Mouse (Mus musculus): Measurements from ENCODE around the gene Gm42421. TPM values are rescaled to one million over a fixed set of nuclear protein-coding genes. Genes with fewer than 3 reads are reported as not detected.

Gm42421 gene
- 0.79 and 2.3 TPM in 2 replicates for polyA plus RNA-seq (2014; fragmentation: Nextera tagmentation; extraction: Ambion mirVana)

- Histone ChIP-seq H3K36me3 (ENCODE audit: control insufficient read depth, insufficient read depth, low read length) (peaks cover 9% of the 10 kb centered on the region; the same call in 1 of the 2 replicates), H3K4me1 (replicated peaks; ENCODE audit: control insufficient read depth, insufficient read depth, low read length) (no peaks in the 10 kb centered on the region), H3K27me3 (ENCODE audit: control insufficient read depth, insufficient read depth, low read length) (no peaks in the 10 kb centered on the region), H3K9ac (ENCODE audit: low read depth, low read length) (no peak within 1 kb of the TSS), H3K9me3 (ENCODE audit: control insufficient read depth, low read length) (no peaks in the 10 kb centered on the region), H3K4me3 (ENCODE audit: low read depth, low read length) (no peak within 1 kb of the TSS), H3K4me2 (replicated peaks; ENCODE audit: low read depth, low read length) (no peak within 1 kb of the TSS), H3K27ac (ENCODE audit: low read depth, low read length) (no peak within 1 kb of the TSS)
- ATAC-seq (ENCODE audit: low FRiP score) (no peak), DNase-seq (ENCODE audit: low spot score) (no peak)
- whole genome bisulfite sequencing, result 95% methylated on average over 8 of the region's 8 CpGs
Observed at GRCm38 (mm10) chr5:143927875-143928274, at the start of gene Gm42421. Gm42421 (plus strand) TSS chr5:143928175.

GRCm38 (mm10) chr5:143885274-143885673 lies 42.7 kb upstream of the Gm42421 start:
- Histone ChIP-seq H3K27me3 (ENCODE audit: control insufficient read depth, insufficient read depth, low read length) (no peaks in the 10 kb centered on the region), H3K4me1 (replicated peaks; ENCODE audit: control insufficient read depth, insufficient read depth, low read length) (no peaks in the 10 kb centered on the region), H3K9ac (ENCODE audit: low read depth, low read length) (no peak overlapping the region), H3K4me2 (replicated peaks; ENCODE audit: low read depth, low read length) (no peak overlapping the region), H3K4me3 (ENCODE audit: low read depth, low read length) (no peak overlapping the region), H3K36me3 (ENCODE audit: control insufficient read depth, insufficient read depth, low read length) (peaks cover 19% of the 10 kb centered on the region), H3K27ac (ENCODE audit: low read depth, low read length) (no peak overlapping the region), H3K9me3 (ENCODE audit: control insufficient read depth, low read length) (no peaks in the 10 kb centered on the region)
- ATAC-seq (ENCODE audit: low FRiP score), result no peak
- DNase-seq (ENCODE audit: low spot score), result no peak
- WGBS, result 97% methylated on average over 3 of the region's 3 CpGs

DNA sequence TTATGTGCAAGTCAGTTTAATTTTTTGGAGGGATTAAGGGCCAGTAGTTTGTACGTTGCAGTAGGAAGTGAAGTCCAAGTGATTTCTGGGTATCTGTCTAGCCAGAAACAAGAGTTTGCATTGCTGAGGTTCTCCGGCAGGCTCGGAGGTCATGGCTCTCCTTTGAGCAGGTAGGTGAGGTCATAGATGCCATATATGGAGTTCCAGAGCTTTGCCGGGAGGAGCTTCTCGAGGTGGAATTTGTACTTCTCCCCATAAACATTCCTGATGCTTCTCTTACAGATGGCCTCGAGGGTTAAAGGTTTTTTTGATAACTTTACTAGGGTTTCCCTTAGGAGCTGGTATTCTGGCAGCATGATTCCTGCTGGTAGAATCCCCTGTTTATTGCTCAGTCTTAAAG lies 37.2 kb upstream of the Gm42421 start:
- peaks cover 7% of the 10 kb centered on the region for H3K36me3 ChIP-seq (ENCODE audit: control insufficient read depth, insufficient read depth, low read length)
- WGBS, result 91% methylated on average over 6 of the region's 6 CpGs
- no peak for DNase-seq (ENCODE audit: low spot score)
- no peaks in the 10 kb centered on the region for H3K27me3 ChIP-seq (ENCODE audit: control insufficient read depth, insufficient read depth, low read length)
- no peaks in the 10 kb centered on the region for H3K4me1 ChIP-seq (replicated peaks; ENCODE audit: control insufficient read depth, insufficient read depth, low read length)
- H3K9ac ChIP-seq (ENCODE audit: low read depth, low read length), result no peak overlapping the region
- H3K4me2 ChIP-seq (replicated peaks; ENCODE audit: low read depth, low read length), result no peak overlapping the region
- no peaks in the 10 kb centered on the region for H3K9me3 ChIP-seq (ENCODE audit: control insufficient read depth, low read length)
- no peak for ATAC-seq (ENCODE audit: low FRiP score)
- H3K4me3 ChIP-seq (ENCODE audit: low read depth, low read length), result no peak overlapping the region
- no peak overlapping the region for H3K27ac ChIP-seq (ENCODE audit: low read depth, low read length)

DNA sequence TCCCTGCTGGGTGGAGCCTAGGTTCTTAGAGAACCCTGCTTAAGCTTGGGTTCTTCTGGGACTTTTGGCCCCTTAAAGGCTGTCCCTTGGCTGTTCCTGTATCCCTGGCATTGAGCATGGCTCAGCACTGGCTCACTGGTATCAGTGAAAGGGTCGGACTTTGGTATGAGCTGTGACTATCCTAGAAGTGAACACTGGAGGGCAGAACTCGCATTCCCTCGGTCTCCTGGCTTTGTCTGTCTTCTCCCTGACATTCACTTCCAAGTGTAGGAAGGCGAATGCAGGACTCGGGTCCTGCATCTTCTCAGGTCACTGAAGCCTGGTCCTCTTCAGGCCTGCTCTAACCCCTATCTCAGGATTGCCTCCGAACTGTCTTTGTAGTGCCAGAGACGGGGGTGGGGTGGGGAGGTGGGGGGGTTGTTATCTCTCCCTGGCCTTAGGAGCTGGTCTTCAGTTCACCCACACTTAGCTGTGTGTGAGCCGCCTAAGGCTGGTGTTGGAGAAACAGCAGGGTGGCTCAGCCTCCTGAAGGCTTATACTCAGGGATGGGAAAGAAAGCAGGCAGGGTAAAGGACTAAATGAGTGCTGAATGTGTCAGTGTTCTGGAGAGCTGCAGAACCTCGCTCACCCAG lies 35.6 kb upstream of the Gm42421 start:
- H3K27ac ChIP-seq (ENCODE audit: low read depth, low read length), result no peak overlapping the region
- H3K4me1 ChIP-seq (replicated peaks; ENCODE audit: control insufficient read depth, insufficient read depth, low read length), result no peaks in the 10 kb centered on the region
- 79% methylated on average over 9 of the region's 9 CpGs for WGBS
- no peaks in the 10 kb centered on the region for H3K9me3 ChIP-seq (ENCODE audit: control insufficient read depth, low read length)
- H3K27me3 ChIP-seq (ENCODE audit: control insufficient read depth, insufficient read depth, low read length), result no peaks in the 10 kb centered on the region
- no peak overlapping the region for H3K4me2 ChIP-seq (replicated peaks; ENCODE audit: low read depth, low read length)
- no peak for DNase-seq (ENCODE audit: low spot score)
- H3K36me3 ChIP-seq (ENCODE audit: control insufficient read depth, insufficient read depth, low read length), result peaks cover 3% of the 10 kb centered on the region; the same call in 1 of the 2 replicates
- H3K4me3 ChIP-seq (ENCODE audit: low read depth, low read length), result no peak overlapping the region
- no peak for ATAC-seq (ENCODE audit: low FRiP score)
- H3K9ac ChIP-seq (ENCODE audit: low read depth, low read length), result no peak overlapping the region

- no peak overlapping the region for H3K27ac ChIP-seq (ENCODE audit: low read depth, low read length)
- no peak overlapping the region for H3K4me2 ChIP-seq (replicated peaks; ENCODE audit: low read depth, low read length)
- no peaks in the 10 kb centered on the region for H3K27me3 ChIP-seq (ENCODE audit: control insufficient read depth, insufficient read depth, low read length)
- no peaks in the 10 kb centered on the region for H3K9me3 ChIP-seq (ENCODE audit: control insufficient read depth, low read length)
- ATAC-seq (ENCODE audit: low FRiP score) (no peak), DNase-seq (ENCODE audit: low spot score) (no peak)
- no peak overlapping the region for H3K9ac ChIP-seq (ENCODE audit: low read depth, low read length)
- WGBS, result 93% methylated on average over 5 of the region's 5 CpGs
- no peaks in the 10 kb centered on the region for H3K4me1 ChIP-seq (replicated peaks; ENCODE audit: control insufficient read depth, insufficient read depth, low read length)
- H3K4me3 ChIP-seq (ENCODE audit: low read depth, low read length), result no peak overlapping the region
- peaks cover 3% of the 10 kb centered on the region; the same call in 1 of the 2 replicates for H3K36me3 ChIP-seq (ENCODE audit: control insufficient read depth, insufficient read depth, low read length)
Observed at GRCm38 (mm10) chr5:143893396-143893795, 34.6 kb upstream of the Gm42421 start.

GRCm38 (mm10) chr5:143897635-143898330 lies 30.2 kb upstream of the Gm42421 start, which contains the start of gene Ankrd61:
Ankrd61 (minus strand) TSS chr5:143897685.
- DNase-seq (ENCODE audit: low spot score), result no peak
- Histone ChIP-seq H3K4me1 (replicated peaks; ENCODE audit: control insufficient read depth, insufficient read depth, low read length) (no peaks in the 10 kb centered on the region), H3K9ac (ENCODE audit: low read depth, low read length) (no peak within 1 kb of the TSS), H3K36me3 (ENCODE audit: control insufficient read depth, insufficient read depth, low read length) (peaks cover 9% of the 10 kb centered on the region), H3K27ac (ENCODE audit: low read depth, low read length) (no peak within 1 kb of the TSS), H3K9me3 (ENCODE audit: control insufficient read depth, low read length) (no peaks in the 10 kb centered on the region), H3K4me2 (replicated peaks; ENCODE audit: low read depth, low read length) (no peak within 1 kb of the TSS), H3K27me3 (ENCODE audit: control insufficient read depth, insufficient read depth, low read length) (no peaks in the 10 kb centered on the region), H3K4me3 (ENCODE audit: low read depth, low read length) (no peak within 1 kb of the TSS)
- ATAC-seq (ENCODE audit: low FRiP score), result no peak
- 90% methylated on average over 14 of the region's 14 CpGs for WGBS

DNA sequence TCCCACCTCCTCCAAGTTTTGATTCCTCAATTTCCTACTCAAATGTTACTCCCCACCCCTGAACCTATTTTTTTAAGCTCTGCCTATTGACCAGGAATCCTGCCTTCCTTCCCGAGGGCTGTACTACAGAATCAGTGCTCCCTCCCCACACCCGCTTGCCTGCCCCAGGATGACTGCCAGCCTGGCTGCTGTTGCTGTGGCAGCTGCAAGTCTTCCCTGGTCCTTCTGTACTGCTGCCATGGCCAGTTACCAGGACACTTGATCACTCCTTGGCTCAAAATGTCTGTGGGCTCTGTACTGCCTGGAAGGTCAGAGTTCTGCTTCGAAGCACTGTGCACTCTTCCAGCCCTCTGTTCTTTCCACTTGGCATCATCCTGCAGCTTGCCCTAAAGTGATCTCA lies 25.9 kb upstream of the Gm42421 start:
- H3K9ac ChIP-seq (ENCODE audit: low read depth, low read length), result no peak overlapping the region
- H3K4me3 ChIP-seq (ENCODE audit: low read depth, low read length), result no peak overlapping the region
- no peak for ATAC-seq (ENCODE audit: low FRiP score)
- no peaks in the 10 kb centered on the region for H3K27me3 ChIP-seq (ENCODE audit: control insufficient read depth, insufficient read depth, low read length)
- H3K4me2 ChIP-seq (replicated peaks; ENCODE audit: low read depth, low read length), result no peak overlapping the region
- H3K27ac ChIP-seq (ENCODE audit: low read depth, low read length), result no peak overlapping the region
- 90% methylated on average over 3 of the region's 3 CpGs for WGBS
- H3K36me3 ChIP-seq (ENCODE audit: control insufficient read depth, insufficient read depth, low read length), result peaks cover 14% of the 10 kb centered on the region; the same call in 1 of the 2 replicates
- no peaks in the 10 kb centered on the region for H3K4me1 ChIP-seq (replicated peaks; ENCODE audit: control insufficient read depth, insufficient read depth, low read length)
- no peak for DNase-seq (ENCODE audit: low spot score)
- H3K9me3 ChIP-seq (ENCODE audit: control insufficient read depth, low read length), result no peaks in the 10 kb centered on the region

DNA sequence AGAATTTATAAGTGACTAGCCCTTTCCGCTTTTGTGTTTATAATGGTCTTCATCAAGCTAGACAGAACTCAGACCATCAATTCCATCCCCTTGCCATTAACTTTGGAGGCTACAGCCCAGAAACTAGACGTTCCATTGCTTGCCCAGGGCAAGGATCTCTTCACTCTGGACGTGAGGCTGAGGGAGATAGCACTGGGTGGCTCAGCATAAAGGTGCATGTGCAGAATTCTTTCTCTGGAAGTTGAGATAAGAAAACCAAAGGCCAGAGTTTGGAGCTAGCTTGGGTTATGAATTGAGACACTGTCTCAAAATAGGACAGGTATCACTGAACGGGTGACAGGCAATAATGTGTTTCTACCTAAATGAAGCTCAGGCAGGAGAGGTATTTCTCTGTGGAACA lies 24.2 kb upstream of the Gm42421 start:
- Histone ChIP-seq H3K27me3 (ENCODE audit: control insufficient read depth, insufficient read depth, low read length) (no peaks in the 10 kb centered on the region), H3K4me2 (replicated peaks; ENCODE audit: low read depth, low read length) (no peak overlapping the region), H3K9me3 (ENCODE audit: control insufficient read depth, low read length) (no peaks in the 10 kb centered on the region), H3K4me3 (ENCODE audit: low read depth, low read length) (no peak overlapping the region), H3K36me3 (ENCODE audit: control insufficient read depth, insufficient read depth, low read length) (peaks cover 14% of the 10 kb centered on the region; the same call in 1 of the 2 replicates), H3K9ac (ENCODE audit: low read depth, low read length) (no peak overlapping the region), H3K4me1 (replicated peaks; ENCODE audit: control insufficient read depth, insufficient read depth, low read length) (0 out of 2 replicates have a peak, but pooled peaks cover 4% of the 10 kb centered on the region), H3K27ac (ENCODE audit: low read depth, low read length) (no peak overlapping the region)
- DNase-seq (ENCODE audit: low spot score) (no peak), ATAC-seq (ENCODE audit: low FRiP score) (no peak)
- 86% methylated on average over 4 of the region's 4 CpGs for WGBS

DNA sequence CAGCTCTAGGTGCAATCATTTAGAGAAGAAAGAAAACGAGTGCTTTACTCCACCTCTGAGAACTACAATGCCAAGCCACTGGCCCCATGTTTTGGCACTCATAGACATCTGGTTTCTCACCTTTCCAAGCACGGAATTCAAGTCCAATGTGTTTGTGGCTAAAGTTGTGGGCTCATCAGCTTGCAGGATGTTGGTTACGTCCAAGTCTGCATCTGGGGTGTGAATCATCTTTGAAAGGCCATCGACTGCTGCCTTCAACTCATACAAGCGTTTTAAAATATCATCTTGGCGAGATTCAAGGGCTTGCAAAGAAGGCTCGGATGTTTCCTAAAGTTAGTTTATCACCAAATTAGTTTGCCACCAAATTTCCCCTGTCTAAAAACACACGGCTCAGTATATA lies 21.5 kb upstream of the Gm42421 start:
- no peak overlapping the region for H3K27ac ChIP-seq (ENCODE audit: low read depth, low read length)
- ATAC-seq (ENCODE audit: low FRiP score) (no peak), DNase-seq (ENCODE audit: low spot score) (no peak)
- no peaks in the 10 kb centered on the region for H3K27me3 ChIP-seq (ENCODE audit: control insufficient read depth, insufficient read depth, low read length)
- 0 out of 2 replicates have a peak, but pooled peaks cover 4% of the 10 kb centered on the region for H3K4me1 ChIP-seq (replicated peaks; ENCODE audit: control insufficient read depth, insufficient read depth, low read length)
- 91% methylated on average over 8 of the region's 8 CpGs for WGBS
- H3K4me2 ChIP-seq (replicated peaks; ENCODE audit: low read depth, low read length), result no peak overlapping the region
- no peaks in the 10 kb centered on the region for H3K9me3 ChIP-seq (ENCODE audit: control insufficient read depth, low read length)
- peaks cover 11% of the 10 kb centered on the region; the same call in 1 of the 2 replicates for H3K36me3 ChIP-seq (ENCODE audit: control insufficient read depth, insufficient read depth, low read length)
- no peak overlapping the region for H3K9ac ChIP-seq (ENCODE audit: low read depth, low read length)
- no peak overlapping the region for H3K4me3 ChIP-seq (ENCODE audit: low read depth, low read length)
